Mouse (Mus musculus) urinary bladder, postnatal 25 days (tissue): Measurements from ENCODE around the gene Spata17.
A peak's percentile ranks its signal among the peaks of the same experiment; 100 is the strongest.

ENCODE experiments used
- DNase-seq: peaks from one replicate; pipeline ENCODE4 v3.0.0; 2022; ENCODE audit warnings: low spot score

Spata17 gene

GRCm38 (mm10) chr1:187215181-187216116, at the start of gene Spata17, which contains the start of gene Gpatch2:
Gene Spata17 (minus strand): TSS chr1:187215465.
Gene Gpatch2 (plus strand): TSS chr1:187215508.
- peak; percentile 72 for DNase-seq

- no peak for DNase-seq
Measured at GRCm38 (mm10) chr1:187258756-187259155, 43.5 kb upstream of the Spata17 start.

GRCm38 (mm10) chr1:187250741-187251262, 35.5 kb upstream of the Spata17 start:
- DNase-seq: no peak

GRCm38 (mm10) chr1:187244734-187245133, 29.5 kb upstream of the Spata17 start:
- no peak for DNase-seq

- DNase-seq: no peak
Measured at GRCm38 (mm10) chr1:187241329-187241728, 26.1 kb upstream of the Spata17 start.

- no peak for DNase-seq
Measured at GRCm38 (mm10) chr1:187240304-187240703, 25.0 kb upstream of the Spata17 start.

GRCm38 (mm10) chr1:187238061-187238460, 22.8 kb upstream of the Spata17 start:
- DNase-seq: no peak

GRCm38 (mm10) chr1:187236296-187236695, 21.0 kb upstream of the Spata17 start:
- DNase-seq: no peak

- DNase-seq: no peak
Measured at GRCm38 (mm10) chr1:187235161-187235560, 19.9 kb upstream of the Spata17 start.

- DNase-seq: no peak
Measured at GRCm38 (mm10) chr1:187232996-187233615, 17.8 kb upstream of the Spata17 start.

- no peak for DNase-seq
Measured at GRCm38 (mm10) chr1:187232196-187232955, 17.1 kb upstream of the Spata17 start.

- no peak for DNase-seq
Measured at GRCm38 (mm10) chr1:187230255-187230654, 15.0 kb upstream of the Spata17 start.

GRCm38 (mm10) chr1:187228414-187229146, 13.3 kb upstream of the Spata17 start:
- no peak for DNase-seq

- DNase-seq: no peak
Measured at GRCm38 (mm10) chr1:187226328-187227025, 11.2 kb upstream of the Spata17 start.

GRCm38 (mm10) chr1:187220756-187221155, 5.5 kb upstream of the Spata17 start:
- no peak for DNase-seq

GRCm38 (mm10) chr1:187216620-187217410, 1.6 kb upstream of the Spata17 start:
- no peak for DNase-seq

- no peak for DNase-seq
Measured at GRCm38 (mm10) chr1:187210736-187211135, 4.5 kb downstream of the Spata17 start.

GRCm38 (mm10) chr1:187209496-187209895, 5.8 kb downstream of the Spata17 start:
- no peak for DNase-seq

GRCm38 (mm10) chr1:187205506-187205905, 9.8 kb downstream of the Spata17 start:
- no peak for DNase-seq

GRCm38 (mm10) chr1:187178546-187178945, 36.7 kb downstream of the Spata17 start:
- no peak for DNase-seq
